Comparison of ENCODE assay signal across 7 mouse cellular contexts in genomic region chr4:133085011-133085782, GRCm38 (mm10). TPM values are rescaled to one million over a fixed set of nuclear protein-coding genes. Genes with fewer than 3 reads are reported as not detected.
DNase-seq lines count a peak whose midpoint lies in the region.

No protein-coding gene starts in this region.

- peak; percentile 44 to 49 for DNase-seq in CD8-positive naive resting alpha-beta T cell, adult 2 months (ENCODE audit: low read depth in 2 of 2, low spot score in 2 of 2)
- peak; percentile 68 for DNase-seq in Muller cell, postnatal 12 days (ENCODE audit: inconsistent ontology term)
- peak; percentile 68 for DNase-seq in embryo, embryonic 11 days
- DNase-seq in heart, postnatal 36 days, result peak; percentile 51 to 57
- peak; percentile 81 to 88 for DNase-seq in kidney, postnatal 4 days
- DNase-seq in lung, postnatal 14 days, result peak; percentile 49
- DNase-seq in right cerebral cortex, postnatal 4 days, result peak; percentile 71

- intact Hi-C loops in heart, postnatal 36 days (cut with DNase I), result no loop called here

RNA-seq across cellular contexts. Expression of gene Wasf2, which starts 45.1 kb away (rescaled TPM):
- total RNA-seq in heart, postnatal 36 days (2021), result 10 to 100 TPM; 81.4 to 89.2 TPM

Comparison
In these comparisons a context has a peak if more than half of its experiments do, and no peak if none do; other contexts are left out.
1. Peak in every context shown above with its lines: DNase-seq.